Mouse (Mus musculus) ES-CJ7 (cell line): ENCODE results near the gene Dnase1l2.
"Not testable (repeated sequence)": the region's sequence is repeated elsewhere in the genome, so short reads cannot be mapped to it uniquely, and the experiment has no call there.

Experiments used
- DNase-seq: peaks from one replicate; pipeline ENCODE4 v3.0.0; 2011; ENCODE audit warnings: low read depth, low spot score

The Dnase1l2 gene

DNA sequence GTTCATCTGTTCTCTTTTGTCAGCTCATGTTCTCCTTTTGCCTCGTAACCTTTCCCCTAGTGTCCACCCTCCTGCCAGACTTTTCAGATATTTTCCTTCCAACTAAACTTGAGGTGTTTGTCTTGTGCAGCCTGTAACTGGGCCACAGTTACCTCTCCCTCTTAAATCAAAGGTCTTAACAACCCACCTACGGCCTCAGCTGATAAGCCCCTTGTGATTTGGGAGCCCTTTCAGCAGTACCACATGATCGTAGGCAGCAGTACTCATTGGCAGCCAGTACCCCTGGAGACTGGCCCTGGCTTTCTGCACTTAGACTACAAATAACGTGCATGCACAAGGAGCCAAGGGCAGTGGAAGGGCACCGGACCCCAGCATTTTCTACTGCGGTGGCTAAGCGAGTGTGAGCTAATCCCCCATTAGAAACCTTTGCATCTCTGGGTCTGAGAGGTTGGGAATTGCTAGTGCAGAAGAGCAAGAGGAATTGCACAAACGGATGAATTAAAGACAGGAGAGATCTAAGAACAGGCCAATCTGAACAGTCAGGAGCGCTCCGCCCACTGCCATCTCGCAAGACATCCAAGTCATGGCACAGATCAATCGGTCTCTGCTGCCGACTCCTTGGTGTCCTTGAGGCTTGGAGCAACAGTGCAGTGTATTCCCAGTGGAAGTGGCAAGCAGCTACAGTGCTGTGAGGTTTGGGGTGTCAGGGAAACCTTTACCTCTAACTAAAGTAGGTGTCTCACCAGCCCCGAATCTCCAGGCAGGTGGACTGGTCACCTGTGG lies 13.5 kb downstream of the Dnase1l2 start:
- DNase-seq = no peak

DNA sequence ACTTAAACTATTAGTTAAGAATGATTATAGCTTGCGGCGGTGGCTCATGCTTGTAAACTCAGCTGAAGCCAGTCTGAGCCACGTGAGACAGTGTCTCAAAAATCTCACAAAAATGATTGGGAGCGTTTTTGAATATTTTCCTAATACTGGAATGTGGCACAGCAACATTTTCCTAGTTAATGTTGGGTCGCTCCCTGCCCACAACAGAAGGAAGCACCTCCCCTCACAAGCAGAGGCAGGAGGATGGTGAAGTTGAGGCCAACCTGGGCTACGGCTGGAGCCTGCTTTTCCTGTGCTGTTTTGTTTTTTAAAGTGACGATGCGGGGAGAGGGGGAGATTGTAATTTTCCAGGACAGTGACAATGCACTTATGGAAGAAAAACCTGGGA lies 15.7 kb downstream of the Dnase1l2 start:
- DNase-seq = peak; percentile 20

- DNase-seq = peak; percentile 88
Observed at GRCm38 (mm10) chr17:24426471-24427169, 16.3 kb downstream of the Dnase1l2 start, which contains the start of gene Eci1. Eci1 (plus strand) TSS chr17:24426641.

DNA sequence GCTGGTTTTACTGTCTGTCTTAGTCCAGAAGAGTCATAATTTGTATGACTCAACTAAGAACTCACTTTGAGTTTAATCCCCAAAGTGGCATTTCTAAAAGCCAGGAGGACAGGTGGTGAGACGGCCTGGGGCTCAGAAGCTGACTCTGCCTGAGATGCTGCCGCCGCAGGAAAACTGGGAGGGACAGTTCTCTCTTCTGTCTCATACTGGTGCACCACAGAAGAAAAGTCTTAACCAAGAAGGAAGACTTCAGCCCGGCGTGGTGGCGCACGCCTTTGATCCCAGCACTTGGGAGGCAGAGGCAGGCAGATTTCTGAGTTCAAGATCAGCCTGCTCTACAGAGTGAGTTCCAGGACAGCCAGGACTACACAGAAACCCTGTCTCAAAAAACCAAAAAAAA lies 17.0 kb downstream of the Dnase1l2 start:
- no peak for DNase-seq

DNA sequence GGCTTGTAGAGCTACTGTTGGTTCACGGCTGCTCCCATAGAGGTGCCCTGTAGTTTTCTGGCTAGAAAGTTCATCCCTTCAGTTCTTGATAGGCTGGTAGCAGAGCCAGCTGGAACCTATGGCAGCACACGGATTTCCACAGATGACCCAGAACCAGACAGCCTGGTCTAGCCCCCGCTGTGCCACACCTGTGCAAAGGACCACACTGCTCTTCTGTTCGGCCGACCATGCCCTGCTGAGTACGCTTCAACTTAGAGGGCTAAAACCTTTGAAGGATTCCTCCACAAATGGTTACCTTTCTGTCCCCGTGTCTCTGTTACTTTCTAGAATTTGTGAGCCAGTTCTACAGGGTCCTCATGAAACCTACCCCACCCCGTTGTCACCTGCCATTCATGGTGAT lies 17.6 kb downstream of the Dnase1l2 start:
- not testable (repeated sequence) for DNase-seq

GRCm38 (mm10) chr17:24424489-24424888 lies 18.4 kb downstream of the Dnase1l2 start:
- DNase-seq = no peak

- DNase-seq = no peak
Observed at GRCm38 (mm10) chr17:24423114-24423513, 19.8 kb downstream of the Dnase1l2 start.

DNA sequence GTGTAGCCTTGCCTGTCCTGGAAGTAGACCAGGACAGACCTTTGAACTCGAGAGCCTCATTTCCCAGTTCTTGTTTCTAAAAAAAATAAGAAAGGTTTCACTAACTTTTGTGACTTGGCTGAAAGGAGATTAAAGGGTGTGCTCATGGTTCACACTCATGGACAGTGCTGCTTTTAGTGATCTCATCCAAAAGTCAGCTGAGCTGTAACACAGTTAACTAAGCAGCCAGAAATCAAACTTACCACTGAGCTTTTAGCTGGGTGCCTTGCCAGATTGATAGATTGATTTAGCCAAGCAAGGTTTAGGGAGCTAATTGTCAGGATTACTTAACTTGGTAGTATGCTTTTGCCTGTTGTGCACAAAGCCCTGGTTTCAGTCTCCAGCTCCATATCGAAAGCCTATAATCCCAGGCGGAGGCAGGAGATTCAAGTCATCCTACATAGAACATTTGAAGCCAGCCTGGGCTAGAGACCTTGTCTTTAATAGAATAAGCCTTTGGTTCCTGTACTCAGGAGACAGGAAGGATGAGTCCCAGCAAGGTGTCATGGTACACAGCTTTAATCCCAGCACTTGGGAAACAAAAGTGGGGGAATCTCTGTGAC lies 26.8 kb downstream of the Dnase1l2 start:
- no peak for DNase-seq

GRCm38 (mm10) chr17:24415011-24415410 lies 27.9 kb downstream of the Dnase1l2 start:
- DNase-seq = no peak

DNA sequence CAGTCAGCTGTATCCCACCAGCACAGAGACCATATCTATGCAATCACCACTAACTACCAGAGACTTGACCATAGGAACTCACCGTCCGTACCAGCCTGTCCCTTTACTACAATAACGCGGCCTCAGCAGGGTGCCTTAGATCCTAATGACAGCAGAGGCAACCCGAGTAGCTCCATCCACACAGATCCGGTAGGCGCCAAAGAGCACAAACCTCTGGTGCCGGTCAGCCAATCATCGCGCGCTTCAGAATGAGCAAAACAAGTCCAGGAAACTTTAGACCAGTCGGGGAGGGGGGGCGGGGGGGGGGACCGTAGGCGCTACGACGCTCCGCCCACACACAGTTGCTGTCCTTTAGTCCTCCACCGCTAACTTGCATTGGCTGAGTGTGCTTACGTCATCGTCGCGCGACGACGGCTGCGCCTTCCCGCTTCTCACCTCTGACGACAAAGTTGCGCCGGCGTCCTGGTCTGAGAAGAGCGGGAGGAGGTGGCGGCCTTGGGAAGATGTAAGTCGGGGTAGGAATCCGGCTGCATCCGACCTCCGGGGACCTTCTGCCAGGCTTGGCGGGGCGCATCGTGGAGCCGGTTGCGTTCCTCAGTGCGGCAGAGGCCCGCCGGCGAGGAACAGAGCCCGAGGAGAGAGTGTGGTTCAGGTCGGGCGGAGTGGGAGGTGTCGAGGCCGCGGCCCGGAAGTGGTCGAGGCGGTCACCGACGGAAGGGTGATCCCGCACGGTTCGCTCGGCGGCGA lies 28.5 kb downstream of the Dnase1l2 start, which contains the start of gene Rnps1:
Gene Rnps1, plus strand, starts transcription at position 336 of the 747 bp plus-strand sequence.
- peak; percentile 100 for DNase-seq

- DNase-seq = peak; percentile 39
Observed at GRCm38 (mm10) chr17:24413557-24414211, 29.2 kb downstream of the Dnase1l2 start.

DNA sequence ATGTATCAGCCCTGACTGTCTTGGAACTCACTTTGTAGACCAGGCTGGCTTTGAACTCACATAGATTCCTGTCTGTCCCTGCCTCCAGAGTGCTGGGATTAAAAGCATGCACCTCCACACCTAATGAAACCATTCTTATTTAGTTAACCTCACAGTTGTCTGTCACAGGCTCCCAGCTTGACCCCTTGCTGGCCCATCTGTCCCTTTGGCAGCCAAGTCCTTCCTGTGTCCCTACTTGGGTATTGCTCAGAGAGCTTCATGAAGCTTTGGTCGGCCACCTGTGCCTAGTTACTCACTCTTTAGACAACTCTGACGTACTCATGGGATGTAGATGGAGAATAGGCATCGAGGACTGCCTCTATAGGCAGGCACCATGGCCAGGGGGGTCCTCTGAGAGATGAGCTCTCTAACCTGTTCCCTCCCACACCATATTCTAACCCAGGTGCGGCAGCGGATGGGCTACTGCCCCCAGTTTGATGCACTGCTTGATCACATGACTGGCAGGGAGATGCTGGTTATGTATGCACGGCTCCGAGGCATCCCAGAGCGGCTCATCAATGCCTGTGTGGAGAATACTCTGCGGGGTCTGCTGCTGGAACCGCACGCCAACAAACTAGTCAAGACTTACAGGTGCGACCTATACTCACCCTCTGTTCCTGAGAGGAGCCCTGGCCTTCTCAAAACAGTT lies 35.6 kb downstream of the Dnase1l2 start:
- DNase-seq = no peak

DNA sequence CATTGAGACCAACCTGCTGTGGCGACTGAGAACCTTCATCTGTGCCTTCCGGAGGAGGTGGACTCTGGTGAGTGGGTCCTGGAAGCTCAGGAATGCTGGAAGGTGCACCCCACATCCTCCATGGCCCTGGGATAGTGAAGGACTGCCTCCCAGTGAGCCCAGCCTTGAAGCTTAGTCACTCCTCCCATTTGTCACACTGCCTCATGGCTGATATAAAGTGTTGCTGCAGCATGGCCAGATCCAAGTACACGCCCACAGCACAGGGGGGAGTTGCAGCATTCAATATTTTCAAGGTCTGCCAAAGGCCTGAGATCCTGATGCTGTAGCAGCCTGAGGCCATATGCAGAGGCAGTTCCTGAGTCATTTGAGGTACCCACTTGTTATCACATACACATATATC lies 40.5 kb downstream of the Dnase1l2 start:
- no peak for DNase-seq

DNA sequence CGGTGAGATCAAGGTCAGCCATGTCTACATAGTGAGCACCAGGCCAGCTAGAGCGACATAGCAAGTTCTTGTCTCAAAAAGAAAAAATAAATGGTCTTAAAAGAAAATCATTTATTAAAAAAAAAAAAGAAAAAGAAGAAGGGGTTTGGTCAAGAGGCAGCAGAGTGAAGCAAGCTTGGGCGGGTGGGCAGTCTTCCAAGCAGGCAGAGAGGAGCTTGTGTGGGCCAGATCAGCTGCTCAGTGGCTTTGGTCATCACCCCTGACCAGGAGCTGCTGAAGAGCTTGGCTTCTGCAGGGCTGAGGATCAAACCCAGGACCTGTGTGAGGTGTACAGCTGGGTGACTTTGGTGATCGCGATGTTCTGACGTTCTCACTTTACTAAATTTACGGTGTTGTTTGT lies 48.4 kb downstream of the Dnase1l2 start:
- no peak for DNase-seq

- DNase-seq = no peak
Observed at GRCm38 (mm10) chr17:24393527-24393926, 49.4 kb downstream of the Dnase1l2 start.

- DNase-seq = peak; percentile 43
Observed at GRCm38 (mm10) chr17:24391149-24391548, 51.8 kb downstream of the Dnase1l2 start.
